Mouse (Mus musculus): ENCODE data around the gene Rps11. TPM values are rescaled to one million over a fixed set of nuclear protein-coding genes. Genes with fewer than 3 reads are reported as not detected.
A peak's percentile ranks its signal among the peaks of the same experiment; 100 is the strongest.

Rps11 gene
- total and polyA plus RNA-seq, 2 experiments from 2014 or later, result 671 to 1,069 TPM

DNA sequence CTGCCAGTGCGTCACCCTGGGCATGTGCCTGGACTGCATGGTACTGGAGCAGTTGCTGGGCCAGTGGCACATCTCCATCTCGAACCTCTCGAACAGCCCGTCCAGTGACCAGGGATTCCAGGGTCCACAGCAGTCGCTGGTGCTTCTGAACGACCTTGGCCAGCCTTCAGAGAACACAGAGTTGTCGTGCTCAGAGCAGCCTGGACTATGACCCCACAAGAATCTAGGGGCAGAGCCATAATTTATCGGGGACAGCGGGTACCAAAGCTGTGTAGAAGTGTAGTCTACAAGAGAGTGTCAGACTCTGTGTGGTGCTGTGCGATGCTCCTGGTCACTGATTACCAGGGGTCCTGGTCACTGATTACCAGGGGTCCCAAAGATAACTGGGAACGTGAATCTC lies 23.7 kb upstream of the Rps11 start:
- DNase-seq (ENCODE audit: low spot score) (no peak), ATAC-seq (ENCODE audit: low FRiP score) (no peak)
- Histone ChIP-seq H3K4me3 (ENCODE audit: low read depth, low read length) (no peak overlapping the region), H3K9me3 (ENCODE audit: low read length) (no peaks in the 10 kb centered on the region), H3K4me2 (ENCODE audit: low read depth, low read length, poor library complexity, severe bottlenecking) (no peak overlapping the region), H3K27me3 (ENCODE audit: insufficient read depth, low read length) (no peaks in the 10 kb centered on the region), H3K4me1 (ENCODE audit: insufficient read depth, low read length) (no peaks in the 10 kb centered on the region), H3K27ac (ENCODE audit: low read depth, low read length) (no peak overlapping the region), H3K36me3 (ENCODE audit: insufficient read depth, low read length) (peaks cover 5% of the 10 kb centered on the region; the same call in 1 of the 2 replicates), H3K9ac (replicated peaks; ENCODE audit: low read length, poor library complexity, severe bottlenecking) (no peak overlapping the region)
- no peak for TF ChIP-seq CTCF (IDR thresholded peaks at IDR 0.05)
- 90% methylated on average over 11 of the region's 11 CpGs for WGBS

DNA sequence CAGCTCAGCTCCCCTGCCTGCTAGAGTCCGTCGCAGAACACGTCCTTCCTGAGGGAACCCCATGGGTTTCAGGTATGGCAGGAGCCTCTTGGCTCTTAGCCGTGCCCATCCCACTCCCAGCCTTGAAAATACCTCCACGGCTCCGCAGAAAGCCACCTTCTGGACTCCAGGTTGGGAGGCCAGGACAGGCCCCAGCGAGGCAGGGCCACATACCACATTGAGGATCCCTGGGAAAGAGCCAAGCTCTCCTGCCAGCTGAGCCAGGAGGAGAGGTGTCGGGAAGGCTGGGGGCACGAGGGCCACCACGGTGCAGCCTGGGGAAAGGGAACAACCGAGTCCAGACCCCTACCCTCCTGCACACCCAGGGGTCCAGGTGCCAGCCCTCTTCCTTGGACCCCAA lies 23.0 kb upstream of the Rps11 start:
- H3K4me3 ChIP-seq (ENCODE audit: low read depth, low read length), result no peak overlapping the region
- H3K4me1 ChIP-seq (ENCODE audit: insufficient read depth, low read length), result no peaks in the 10 kb centered on the region
- H3K9ac ChIP-seq (replicated peaks; ENCODE audit: low read length, poor library complexity, severe bottlenecking), result no peak overlapping the region
- H3K9me3 ChIP-seq (ENCODE audit: low read length), result no peaks in the 10 kb centered on the region
- H3K27me3 ChIP-seq (ENCODE audit: insufficient read depth, low read length), result no peaks in the 10 kb centered on the region
- no peak overlapping the region for H3K4me2 ChIP-seq (ENCODE audit: low read depth, low read length, poor library complexity, severe bottlenecking)
- DNase-seq (ENCODE audit: low spot score) (no peak), ATAC-seq (ENCODE audit: low FRiP score) (no peak)
- no peak overlapping the region for H3K27ac ChIP-seq (ENCODE audit: low read depth, low read length)
- TF ChIP-seq CTCF (IDR thresholded peaks at IDR 0.05), result no peak
- peaks cover 5% of the 10 kb centered on the region; the same call in 1 of the 2 replicates for H3K36me3 ChIP-seq (ENCODE audit: insufficient read depth, low read length)
- 88% methylated on average over 11 of the region's 11 CpGs for WGBS

GRCm38 (mm10) chr7:45145460-45145859 lies 21.2 kb upstream of the Rps11 start:
- 97% methylated on average over 8 of the region's 8 CpGs for WGBS

DNA sequence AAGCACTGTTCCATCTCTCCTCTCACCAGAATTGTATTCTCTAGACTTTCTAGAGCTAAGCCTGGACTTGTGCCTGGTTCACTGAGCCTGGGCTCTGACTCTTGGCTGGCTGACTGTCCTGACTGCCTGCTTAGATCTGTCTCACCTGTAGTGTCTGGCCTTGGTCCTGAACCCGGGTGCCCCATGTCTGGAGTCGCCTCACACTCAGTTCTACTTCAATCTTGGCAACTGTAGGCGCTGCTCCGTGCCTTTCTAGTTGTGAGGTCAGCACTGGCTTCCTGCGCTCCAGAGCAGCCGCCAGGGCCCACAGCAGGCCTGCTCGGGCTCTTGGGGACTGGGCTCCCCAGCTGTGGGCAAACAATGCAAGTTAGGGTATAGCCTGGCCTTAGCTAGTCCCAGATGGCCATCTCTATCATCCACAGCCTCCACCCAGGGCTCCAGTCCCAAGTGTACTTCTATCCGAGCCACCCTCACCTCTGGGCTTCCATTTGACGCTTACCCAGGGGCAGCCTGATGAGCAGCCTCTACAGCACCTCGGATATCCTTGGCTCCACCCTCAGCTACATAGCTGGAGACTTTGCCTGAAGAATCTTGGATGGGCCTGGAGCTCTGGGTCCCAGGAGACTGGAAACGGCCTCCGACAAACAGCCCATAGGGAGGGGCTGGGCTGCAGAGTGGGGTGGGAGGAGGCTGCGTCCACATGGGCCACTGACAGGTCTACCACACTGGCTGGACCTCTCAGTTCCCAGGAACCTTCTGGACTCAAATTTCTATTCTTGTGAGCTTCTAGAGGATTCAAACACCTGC lies 20.3 kb upstream of the Rps11 start:
- DNase-seq (ENCODE audit: low spot score), result no peak

More at GRCm38 (mm10) chr7:45145460-45145859, 21.2 kb upstream of the Rps11 start:
- Histone ChIP-seq H3K27ac (ENCODE audit: low read depth, low read length) (no peak overlapping the region), H3K36me3 (ENCODE audit: insufficient read depth, low read length) (peaks cover 5% of the 10 kb centered on the region; the same call in 1 of the 2 replicates), H3K9me3 (ENCODE audit: low read length) (no peaks in the 10 kb centered on the region), H3K4me3 (ENCODE audit: low read depth, low read length) (no peak overlapping the region), H3K27me3 (ENCODE audit: insufficient read depth, low read length) (no peaks in the 10 kb centered on the region), H3K4me1 (ENCODE audit: insufficient read depth, low read length) (no peaks in the 10 kb centered on the region), H3K4me2 (ENCODE audit: low read depth, low read length, poor library complexity, severe bottlenecking) (no peak overlapping the region), H3K9ac (replicated peaks; ENCODE audit: low read length, poor library complexity, severe bottlenecking) (no peak overlapping the region)
- DNase-seq (ENCODE audit: low spot score) (no peak), ATAC-seq (ENCODE audit: low FRiP score) (no peak)
- no peak for TF ChIP-seq CTCF (IDR thresholded peaks at IDR 0.05)

GRCm38 (mm10) chr7:45141914-45142313 lies 17.7 kb upstream of the Rps11 start:
- peaks cover 3% of the 10 kb centered on the region; the same call in 1 of the 2 replicates for H3K36me3 ChIP-seq (ENCODE audit: insufficient read depth, low read length)
- no peaks in the 10 kb centered on the region for H3K27me3 ChIP-seq (ENCODE audit: insufficient read depth, low read length)
- ATAC-seq (ENCODE audit: low FRiP score), result no peak
- no peak overlapping the region for H3K4me3 ChIP-seq (ENCODE audit: low read depth, low read length)
- no peak overlapping the region for H3K4me2 ChIP-seq (ENCODE audit: low read depth, low read length, poor library complexity, severe bottlenecking)
- H3K9me3 ChIP-seq (ENCODE audit: low read length), result no peaks in the 10 kb centered on the region
- H3K4me1 ChIP-seq (ENCODE audit: insufficient read depth, low read length), result no peaks in the 10 kb centered on the region
- H3K9ac ChIP-seq (replicated peaks; ENCODE audit: low read length, poor library complexity, severe bottlenecking), result no peak overlapping the region
- DNase-seq (ENCODE audit: low spot score), result no peak
- WGBS, result 92% methylated on average over 5 of the region's 5 CpGs
- H3K27ac ChIP-seq (ENCODE audit: low read depth, low read length), result no peak overlapping the region
- TF ChIP-seq CTCF (IDR thresholded peaks at IDR 0.05), result no peak

More for the DNA sequence above, 20.3 kb upstream of the Rps11 start:
- Histone ChIP-seq H3K27me3 (ENCODE audit: insufficient read depth, low read length) (no peaks in the 10 kb centered on the region), H3K27ac (ENCODE audit: low read depth, low read length) (no peak overlapping the region), H3K9ac (replicated peaks; ENCODE audit: low read length, poor library complexity, severe bottlenecking) (0 out of 2 replicates have a peak overlapping the region, but pooled peaks have one; percentile 9), H3K9me3 (ENCODE audit: low read length) (no peaks in the 10 kb centered on the region), H3K4me2 (ENCODE audit: low read depth, low read length, poor library complexity, severe bottlenecking) (no peak overlapping the region), H3K4me1 (ENCODE audit: insufficient read depth, low read length) (no peaks in the 10 kb centered on the region), H3K4me3 (ENCODE audit: low read depth, low read length) (no peak overlapping the region), H3K36me3 (ENCODE audit: insufficient read depth, low read length) (peaks cover 5% of the 10 kb centered on the region; the same call in 1 of the 2 replicates)
- no peak for ATAC-seq (ENCODE audit: low FRiP score)
- TF ChIP-seq CTCF (IDR thresholded peaks at IDR 0.05), result no peak
- WGBS, result 89% methylated on average over 13 of the region's 13 CpGs

DNA sequence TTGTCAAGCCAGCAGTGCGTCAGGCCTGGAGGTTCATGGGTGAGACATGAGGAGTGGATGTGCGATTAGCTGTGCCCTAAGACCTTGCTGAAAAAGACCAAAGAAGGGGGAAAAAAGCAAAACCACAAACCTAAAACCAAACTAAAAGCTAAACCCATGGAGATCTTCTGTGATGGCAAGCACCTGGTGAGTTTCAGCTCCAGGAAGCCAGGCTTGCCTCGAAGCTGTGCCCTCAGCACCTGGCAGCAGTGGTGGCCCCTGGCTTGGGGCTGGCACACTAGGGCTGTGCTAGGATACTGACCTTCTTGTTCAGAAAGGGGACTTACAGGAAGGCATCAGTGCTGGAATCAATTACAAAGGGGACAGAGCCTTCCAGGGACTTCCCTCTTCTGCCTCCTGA lies 17.1 kb upstream of the Rps11 start:
- Histone ChIP-seq H3K9ac (replicated peaks; ENCODE audit: low read length, poor library complexity, severe bottlenecking) (no peak overlapping the region), H3K36me3 (ENCODE audit: insufficient read depth, low read length) (peaks cover 3% of the 10 kb centered on the region; the same call in 1 of the 2 replicates), H3K4me1 (ENCODE audit: insufficient read depth, low read length) (no peaks in the 10 kb centered on the region), H3K9me3 (ENCODE audit: low read length) (no peaks in the 10 kb centered on the region), H3K4me3 (ENCODE audit: low read depth, low read length) (no peak overlapping the region), H3K27me3 (ENCODE audit: insufficient read depth, low read length) (no peaks in the 10 kb centered on the region), H3K27ac (ENCODE audit: low read depth, low read length) (no peak overlapping the region), H3K4me2 (ENCODE audit: low read depth, low read length, poor library complexity, severe bottlenecking) (no peak overlapping the region)
- no peak for TF ChIP-seq CTCF (IDR thresholded peaks at IDR 0.05)
- DNase-seq (ENCODE audit: low spot score) (no peak), ATAC-seq (ENCODE audit: low FRiP score) (no peak)
- 86% methylated on average over 3 of the region's 3 CpGs for WGBS

All from midbrain, postnatal 0 days (tissue).